Mouse (Mus musculus) kidney, postnatal 14 days (tissue): Measurements from ENCODE around the gene BC025920.
"Not testable (repeated sequence)": the region's sequence is repeated elsewhere in the genome, so short reads cannot be mapped to it uniquely, and the experiment has no call there.

Experiments
- DNase-seq: peaks from one replicate; pipeline ENCODE4 v3.0.0; 2022; ENCODE audit warnings: mixed read lengths

BC025920 gene

GRCm38 (mm10) chr10:81604019-81604967 lies 1.8 kb upstream of the BC025920 start:
- DNase-seq, result no peak

GRCm38 (mm10) chr10:81604968-81605665 lies 953 bp upstream of the BC025920 start:
- peak; percentile 90 for DNase-seq

- DNase-seq, result no peak
Measured at GRCm38 (mm10) chr10:81605666-81605973, 450 bp upstream of the BC025920 start.

- no peak for DNase-seq
Measured at GRCm38 (mm10) chr10:81608308-81608707, 2.2 kb downstream of the BC025920 start.

- DNase-seq, result no peak
Measured at GRCm38 (mm10) chr10:81612779-81613178, 6.7 kb downstream of the BC025920 start.

- DNase-seq, result no peak
Measured at GRCm38 (mm10) chr10:81615486-81615885, 9.4 kb downstream of the BC025920 start.

GRCm38 (mm10) chr10:81619976-81620375 lies 13.9 kb downstream of the BC025920 start:
- no peak for DNase-seq

GRCm38 (mm10) chr10:81620786-81621185 lies 14.7 kb downstream of the BC025920 start:
- no peak for DNase-seq

GRCm38 (mm10) chr10:81623441-81623840 lies 17.4 kb downstream of the BC025920 start:
- DNase-seq, result no peak

- no peak for DNase-seq
Measured at GRCm38 (mm10) chr10:81626101-81626993, 20.3 kb downstream of the BC025920 start.

- DNase-seq, result peak; percentile 95
Measured at GRCm38 (mm10) chr10:81626994-81627835, 21.1 kb downstream of the BC025920 start, which contains the start of gene Sirt6. Gene Sirt6 (minus strand): TSS chr10:81627797.

- no peak for DNase-seq
Measured at GRCm38 (mm10) chr10:81627836-81628220, 21.8 kb downstream of the BC025920 start.

GRCm38 (mm10) chr10:81628390-81628789 lies 22.3 kb downstream of the BC025920 start, which contains the start of gene Ankrd24:
Gene Ankrd24 (plus strand): TSS chr10:81628540.
- no peak for DNase-seq

GRCm38 (mm10) chr10:81633253-81634099 lies 27.4 kb downstream of the BC025920 start:
- DNase-seq, result peak; percentile 91

GRCm38 (mm10) chr10:81636338-81636737 lies 30.3 kb downstream of the BC025920 start:
- DNase-seq, result no peak

- DNase-seq, result no peak
Measured at GRCm38 (mm10) chr10:81638101-81638500, 32.0 kb downstream of the BC025920 start.

- DNase-seq, result not testable (repeated sequence)
Measured at GRCm38 (mm10) chr10:81640825-81641224, 34.8 kb downstream of the BC025920 start.

- DNase-seq, result no peak
Measured at GRCm38 (mm10) chr10:81641566-81641965, 35.5 kb downstream of the BC025920 start.

- DNase-seq, result no peak
Measured at GRCm38 (mm10) chr10:81641978-81642647, 36.0 kb downstream of the BC025920 start.
